Mouse (Mus musculus) embryonic fibroblast, embryonic 13.5 days (primary cell): ENCODE data around the gene Slc8a1.

Source experiments
- CTCF ChIP-seq: IDR thresholded peaks from 2 replicates; pipeline ENCODE4 v1.5.1; 2011; ENCODE audit warnings: mild to moderate bottlenecking, control low read depth, low read length, moderate library complexity, borderline replicate concordance; ENCODE audit not compliant: insufficient read depth
- POLR2A ChIP-seq: IDR thresholded peaks from 2 replicates; pipeline ENCODE4 v1.6.1; 2011; ENCODE audit warnings: low read depth, mild to moderate bottlenecking, control low read depth, low read length, moderate library complexity

- TF ChIP-seq CTCF (no peak), POLR2A (no peak)
Observed at GRCm38 (mm10) chr17:81636822-81637221, 101.4 kb downstream of the Slc8a1 start.
